Mouse (Mus musculus) intestine, postnatal 0 days (tissue): ENCODE results near the gene Unc50. TPM values are rescaled to one million over a fixed set of nuclear protein-coding genes. Genes with fewer than 3 reads are reported as not detected.

Source experiments
- ATAC-seq: fragments of 200-750 bp; cut with Nextera tagmentation; 2 replicates; pipeline ENCODE4 v1.8.0; 2017; ENCODE audit warnings: mild to moderate bottlenecking, moderate TSS enrichment, moderate library complexity
- H3K27ac ChIP-seq: fragments of 300-500 bp; sonication (generic); 2 replicates; pipeline ENCODE4 v1.5.1; 2014; ENCODE audit warnings: mild to moderate bottlenecking, low read depth, low read length, moderate library complexity
- H3K27me3 ChIP-seq: fragments of 300-500 bp; sonication (generic); replicated peaks from 2 replicates; pipeline ENCODE4 v1.6.1; 2014; ENCODE audit warnings: low read length, mixed read lengths; ENCODE audit not compliant: control insufficient read depth, insufficient read depth
- H3K36me3 ChIP-seq: fragments of 300-500 bp; sonication (generic); 2 replicates; pipeline ENCODE4 v1.6.1; 2014; ENCODE audit warnings: mild to moderate bottlenecking, moderate library complexity; ENCODE audit not compliant: control insufficient read depth, insufficient read depth
- H3K4me1 ChIP-seq: fragments of 300-500 bp; sonication (generic); replicated peaks from 2 replicates; pipeline ENCODE4 v1.6.1; 2014; ENCODE audit warnings: antibody characterized with exemption, low read length, mixed read lengths; ENCODE audit not compliant: control insufficient read depth, insufficient read depth
- H3K4me2 ChIP-seq: fragments of 300-500 bp; sonication (generic); replicated peaks from 2 replicates; pipeline ENCODE4 v1.6.1; 2014; ENCODE audit warnings: low read depth, mild to moderate bottlenecking, moderate library complexity
- H3K4me3 ChIP-seq: fragments of 300-500 bp; sonication (generic); 2 replicates; pipeline ENCODE4 v1.5.1; 2014; ENCODE audit warnings: low read depth, low read length
- H3K9ac ChIP-seq: fragments of 300-500 bp; sonication (generic); 2 replicates; pipeline ENCODE4 v1.6.1; 2014; ENCODE audit warnings: mild to moderate bottlenecking, low read depth, low read length
- H3K9me3 ChIP-seq: fragments of 300-500 bp; sonication (generic); 2 replicates; pipeline ENCODE4 v1.6.1; 2016; ENCODE audit warnings: mixed run types; ENCODE audit not compliant: control insufficient read depth
- CTCF ChIP-seq: sonication (generic); IDR thresholded peaks from 2 replicates; pipeline ENCODE4 v1.5.1; 2016; ENCODE audit warnings: low read depth, mild to moderate bottlenecking, control low read depth, antibody characterized with exemption, moderate library complexity
- WGBS: fragments of 180-500 bp; shearing (Covaris S2); extraction: QIAGEN DNeasy Blood & Tissue Kit; methylation state at CpG from one replicate; pipeline ENCODE4 v1.1.7; 2014; 5-methylcytosine and 5-hydroxymethylcytosine counted together
- polyA plus RNA-seq: library from polyadenylated mRNA; unstranded; fragments of >200 nt; fragmentation: Nextera tagmentation; extraction: Ambion mirVana; gene quantifications from 2 replicates; pipeline ENCODE4 v1.2.1, GENCODE M21; 2015

Gene Unc50
- polyA plus RNA-seq, 1 experiment from 2014 or later: 132 TPM

- Histone ChIP-seq H3K4me3 (no peak overlapping the region), H3K36me3 (peaks cover 16% of the 10 kb centered on the region; the same call in 1 of the 2 replicates), H3K4me1 (peaks cover 7% of the 10 kb centered on the region; the same call in 1 of the 2 replicates), H3K9ac (no peak overlapping the region), H3K9me3 (no peaks in the 10 kb centered on the region), H3K27ac (no peak overlapping the region), H3K4me2 (no peak overlapping the region), H3K27me3 (no peaks in the 10 kb centered on the region)
- ATAC-seq: no peak
- WGBS: 62% methylated on average over 8 of the region's 8 CpGs
- no peak for TF ChIP-seq CTCF
Observed at GRCm38 (mm10) chr1:37479759-37480158, 49.8 kb downstream of the Unc50 start.

GRCm38 (mm10) chr1:37480731-37481130 lies 50.8 kb downstream of the Unc50 start:
- H3K4me2 ChIP-seq: no peak overlapping the region
- H3K27ac ChIP-seq: no peak overlapping the region
- WGBS: 85% methylated on average over 6 of the region's 6 CpGs
- H3K36me3 ChIP-seq: peaks cover 20% of the 10 kb centered on the region; the same call in 1 of the 2 replicates
- H3K27me3 ChIP-seq: no peaks in the 10 kb centered on the region
- H3K4me3 ChIP-seq: no peak overlapping the region
- peaks cover 7% of the 10 kb centered on the region; the same call in 1 of the 2 replicates for H3K4me1 ChIP-seq
- no peak overlapping the region for H3K9ac ChIP-seq
- no peaks in the 10 kb centered on the region for H3K9me3 ChIP-seq
- no peak for ATAC-seq
- no peak for TF ChIP-seq CTCF

GRCm38 (mm10) chr1:37481331-37481730 lies 51.4 kb downstream of the Unc50 start:
- 69% methylated on average over 2 of the region's 2 CpGs for WGBS
- H3K27me3 ChIP-seq: no peaks in the 10 kb centered on the region

GRCm38 (mm10) chr1:37484612-37485011 lies 54.7 kb downstream of the Unc50 start:
- no peak overlapping the region for H3K4me2 ChIP-seq
- no peak for ATAC-seq
- H3K9me3 ChIP-seq: no peaks in the 10 kb centered on the region
- peaks cover 45% of the 10 kb centered on the region for H3K36me3 ChIP-seq
- H3K9ac ChIP-seq: no peak overlapping the region
- WGBS: 89% methylated on average over 4 of the region's 4 CpGs
- TF ChIP-seq CTCF: no peak
- no peak overlapping the region for H3K27ac ChIP-seq
- no peaks in the 10 kb centered on the region for H3K4me1 ChIP-seq
- no peaks in the 10 kb centered on the region for H3K27me3 ChIP-seq
- H3K4me3 ChIP-seq: no peak overlapping the region

More at GRCm38 (mm10) chr1:37481331-37481730, 51.4 kb downstream of the Unc50 start:
- H3K9me3 ChIP-seq: no peaks in the 10 kb centered on the region
- H3K4me3 ChIP-seq: no peak overlapping the region
- peaks cover 4% of the 10 kb centered on the region; the same call in 1 of the 2 replicates for H3K4me1 ChIP-seq
- H3K27ac ChIP-seq: no peak overlapping the region
- no peak for TF ChIP-seq CTCF
- no peak for ATAC-seq
- H3K36me3 ChIP-seq: peaks cover 24% of the 10 kb centered on the region; the same call in 1 of the 2 replicates
- H3K9ac ChIP-seq: no peak overlapping the region
- no peak overlapping the region for H3K4me2 ChIP-seq

GRCm38 (mm10) chr1:37486439-37486838 lies 56.5 kb downstream of the Unc50 start:
- H3K4me3 ChIP-seq: no peak overlapping the region
- no peak overlapping the region for H3K27ac ChIP-seq
- H3K4me1 ChIP-seq: no peaks in the 10 kb centered on the region
- no peak for ATAC-seq
- H3K36me3 ChIP-seq: peaks cover 46% of the 10 kb centered on the region
- no peak for TF ChIP-seq CTCF
- H3K9ac ChIP-seq: no peak overlapping the region
- WGBS: 91% methylated on average over 1 of the region's 1 CpGs
- H3K27me3 ChIP-seq: no peaks in the 10 kb centered on the region
- H3K4me2 ChIP-seq: no peak overlapping the region
- no peaks in the 10 kb centered on the region for H3K9me3 ChIP-seq

- no peaks in the 10 kb centered on the region for H3K4me1 ChIP-seq
- no peak overlapping the region for H3K4me2 ChIP-seq
- H3K36me3 ChIP-seq: peaks cover 42% of the 10 kb centered on the region
- H3K27me3 ChIP-seq: no peaks in the 10 kb centered on the region
- no peak overlapping the region for H3K9ac ChIP-seq
- H3K4me3 ChIP-seq: no peak overlapping the region
- TF ChIP-seq CTCF: no peak
- 64% methylated on average over 3 of the region's 3 CpGs for WGBS
- no peak overlapping the region for H3K27ac ChIP-seq
- ATAC-seq: no peak
- H3K9me3 ChIP-seq: no peaks in the 10 kb centered on the region
Observed at GRCm38 (mm10) chr1:37486994-37487393, 57.1 kb downstream of the Unc50 start.

GRCm38 (mm10) chr1:37488531-37488930 lies 58.6 kb downstream of the Unc50 start:
- Histone ChIP-seq H3K9ac (no peak overlapping the region), H3K4me2 (no peak overlapping the region), H3K9me3 (no peaks in the 10 kb centered on the region), H3K27ac (no peak overlapping the region), H3K4me1 (no peaks in the 10 kb centered on the region), H3K27me3 (no peaks in the 10 kb centered on the region), H3K4me3 (no peak overlapping the region), H3K36me3 (peaks cover 41% of the 10 kb centered on the region)
- TF ChIP-seq CTCF: no peak
- ATAC-seq: no peak
- 83% methylated on average over 12 of the region's 12 CpGs for WGBS

Other genes starting within 250 kb of the Unc50 start
- gene Cnga3, start 215.7 kb upstream of the Unc50 start, polyA plus RNA-seq: 0.42 and 0.47 TPM in 2 replicates
- gene Inpp4a, start 130.3 kb upstream of the Unc50 start, polyA plus RNA-seq: 7.8 and 9.5 TPM in 2 replicates
- 33.4 and 33.9 TPM in 2 replicates for gene Coa5, start within 50 bp of the Unc50 start, polyA plus RNA-seq
- 59.1 and 64.0 TPM in 2 replicates for gene Mgat4a, start 110.9 kb downstream of the Unc50 start, polyA plus RNA-seq